Mouse (Mus musculus): ENCODE measurements around the gene Kantr.

DNA sequence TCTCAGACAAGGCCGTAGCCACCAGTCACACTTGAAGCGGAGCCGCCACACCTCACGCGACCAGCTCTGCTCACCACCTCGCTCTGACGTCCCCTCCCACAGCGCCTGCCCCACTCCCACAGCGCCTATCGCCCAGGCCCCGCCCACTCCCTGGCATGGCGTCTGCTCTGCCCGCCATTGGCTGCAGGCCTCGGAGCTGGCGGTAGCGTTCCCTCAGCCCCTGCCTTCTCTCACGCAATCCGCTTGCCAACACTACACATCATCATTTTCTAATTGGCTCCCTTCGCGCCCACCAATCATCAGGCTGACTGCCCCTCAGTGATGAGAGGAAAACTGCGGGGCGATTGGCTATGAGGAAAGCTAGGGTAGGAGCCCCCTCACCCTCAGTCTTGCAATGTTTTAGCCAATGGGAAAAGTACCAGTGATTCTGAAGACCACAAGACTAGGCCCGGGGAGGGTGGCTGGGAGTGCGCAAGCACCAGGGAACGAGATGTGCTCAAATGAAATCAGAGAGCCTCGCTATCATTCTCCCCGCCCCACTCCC, 15.1 kb upstream of the Kantr start, which contains the start of gene Tspyl2:
- TF ChIP-seq CTCF (IDR thresholded peaks at IDR 0.05) (no peak), POLR2A (IDR thresholded peaks at IDR 0.05; ENCODE audit: insufficient read depth, low read depth, low read length) (peak; percentile 72), EP300 (IDR thresholded peaks at IDR 0.05; ENCODE audit: insufficient read depth, low read depth, low read length) (0 out of 2 replicates have a peak, but pooled peaks have one; percentile 17)

All from heart, adult 2 months (tissue).